In genomic region chr8:84984294-84985048, GRCm38 (mm10) we compare ENCODE assay signal across 9 mouse cellular contexts. TPM values are rescaled to one million over a fixed set of nuclear protein-coding genes. Genes with fewer than 3 reads are reported as not detected.
DNase-seq lines count a peak whose midpoint lies in the region; ATAC-seq and TF ChIP-seq lines count a peak whose summit lies in the region.
"Had no signal": no experiment of that assay in that cellular context is flagged by ENCODE, and none has a peak within 500 bp of the region (broad histone marks: within the 10 kb centered on the region; RNA-seq: fewer than 3 reads in every experiment).

No protein-coding gene starts in this region.

- peak overlapping the region; percentile 75 for H3K27ac ChIP-seq in heart, postnatal 0 days (ENCODE audit: low read depth)
- peak overlapping the region; percentile 89 for H3K27ac ChIP-seq in limb, embryonic 10.5 days
- H3K27ac ChIP-seq in midbrain, embryonic 12.5 days (replicated peaks): no peak overlapping the region

- no peaks in the 10 kb centered on the region for H3K27me3 ChIP-seq in heart, postnatal 0 days (ENCODE audit: control insufficient read depth, insufficient read depth, low read length)
- H3K27me3 ChIP-seq in limb, embryonic 10.5 days (ENCODE audit: low read depth, poor library complexity, severe bottlenecking): peaks cover 30% of the 10 kb centered on the region
- H3K27me3 ChIP-seq in midbrain, embryonic 12.5 days: peaks cover 97% of the 10 kb centered on the region

- peak overlapping the region; percentile 87 for H3K4me2 ChIP-seq in heart, postnatal 0 days (ENCODE audit: low read depth, low read length)
- peak overlapping the region; percentile 93 for H3K4me2 ChIP-seq in midbrain, embryonic 12.5 days (replicated peaks)

- DNase-seq in embryo, embryonic 11 days: peak; percentile 20
- no peak for DNase-seq in embryo, embryonic 10 days (ENCODE audit: low spot score)
- peak; percentile 33 for DNase-seq in adrenal gland, postnatal 25 days
- no peak for DNase-seq in heart, postnatal 0 days (ENCODE audit: low spot score)
- peak; percentile 42 for DNase-seq in limb, embryonic 10.5 days (ENCODE audit: low spot score)
- no peak for DNase-seq in right cerebral cortex, adult 18-20 months
- DNase-seq in layer of hippocampus, adult 9-11 months: no peak

- TF ChIP-seq EP300 in heart, postnatal 0 days (IDR thresholded peaks at IDR 0.05; ENCODE audit: low read depth): no peak

- no peak overlapping the region for H3K4me3 ChIP-seq in heart, postnatal 0 days (ENCODE audit: low read depth, low read length)
- peak overlapping the region; percentile 66 for H3K4me3 ChIP-seq in limb, embryonic 10.5 days
- H3K4me3 ChIP-seq in midbrain, embryonic 12.5 days: no peak overlapping the region

- H3K9ac ChIP-seq in heart, postnatal 0 days (replicated peaks; ENCODE audit: low read depth, low read length): no peak overlapping the region
- H3K9ac ChIP-seq in midbrain, embryonic 12.5 days (replicated peaks): peak overlapping the region; percentile 51; the same call in 1 of the 2 replicates

- H3K36me3 ChIP-seq in heart, postnatal 0 days (replicated peaks; ENCODE audit: control insufficient read depth, insufficient read depth, low read length): no peaks in the 10 kb centered on the region
- H3K36me3 ChIP-seq in limb, embryonic 10.5 days: no peaks in the 10 kb centered on the region
- no peaks in the 10 kb centered on the region for H3K36me3 ChIP-seq in midbrain, embryonic 12.5 days

- ATAC-seq in heart, postnatal 0 days (ENCODE audit: insufficient read depth, low read depth): no peak
- ATAC-seq in midbrain, embryonic 12.5 days (ENCODE audit: low FRiP score, low read depth): no peak

- H3K4me1 ChIP-seq in heart, postnatal 0 days (ENCODE audit: control insufficient read depth, insufficient read depth): peaks cover 40% of the 10 kb centered on the region
- peaks cover 67% of the 10 kb centered on the region for H3K4me1 ChIP-seq in limb, embryonic 10.5 days
- H3K4me1 ChIP-seq in midbrain, embryonic 12.5 days: peaks cover 43% of the 10 kb centered on the region

- 23% methylated on average over 13 of the region's 16 CpGs for WGBS in heart, postnatal 0 days
- WGBS in limb, embryonic 10.5 days: 6% methylated on average over 16 of the region's 16 CpGs
- 13% methylated on average over 16 of the region's 16 CpGs for WGBS in midbrain, embryonic 12.5 days

- H3K9me3 ChIP-seq in heart, postnatal 0 days (replicated peaks; ENCODE audit: control insufficient read depth, low read length): no peaks in the 10 kb centered on the region
- no peaks in the 10 kb centered on the region for H3K9me3 ChIP-seq in limb, embryonic 10.5 days (replicated peaks)
- H3K9me3 ChIP-seq in midbrain, embryonic 12.5 days: no peaks in the 10 kb centered on the region

- no peak for TF ChIP-seq CTCF in heart, postnatal 0 days (IDR thresholded peaks at IDR 0.05; ENCODE audit: low read depth)

RNA-seq across cellular contexts. Expression of gene Hook2, which starts 5.9 kb away (rescaled TPM):
- 7.7 and 10.8 TPM in 2 replicates for total RNA-seq in adrenal gland, postnatal 25 days (2021)
- total RNA-seq in heart, postnatal 0 days (2014; rRNA removed; ENCODE audit: low replicate concordance): 1.9 and 4.8 TPM in 2 replicates
- 3.5 and 4.7 TPM in 2 replicates for polyA plus RNA-seq in heart, postnatal 0 days (2015; fragmentation: Nextera tagmentation; extraction: Ambion mirVana)
- polyA plus RNA-seq in limb, embryonic 10.5 days (2016; fragmentation: Nextera tagmentation; extraction: Ambion mirVana): 16.0 and 19.1 TPM in 2 replicates
- polyA plus RNA-seq in midbrain, embryonic 12.5 days (2016; fragmentation: Nextera tagmentation; extraction: Ambion mirVana): 17.7 and 18.7 TPM in 2 replicates

RNA-seq across cellular contexts. Expression of gene Junb, which starts 6.0 kb away (rescaled TPM):
- 32.8 and 33.2 TPM in 2 replicates for total RNA-seq in adrenal gland, postnatal 25 days (2021)
- 28.9 and 39.6 TPM in 2 replicates for total RNA-seq in heart, postnatal 0 days (2014; rRNA removed; ENCODE audit: low replicate concordance)
- 10.3 and 13.0 TPM in 2 replicates for polyA plus RNA-seq in heart, postnatal 0 days (2015; fragmentation: Nextera tagmentation; extraction: Ambion mirVana)
- polyA plus RNA-seq in limb, embryonic 10.5 days (2016; fragmentation: Nextera tagmentation; extraction: Ambion mirVana): 9.9 and 14.4 TPM in 2 replicates
- 6.0 and 6.5 TPM in 2 replicates for polyA plus RNA-seq in midbrain, embryonic 12.5 days (2016; fragmentation: Nextera tagmentation; extraction: Ambion mirVana)

RNA-seq across cellular contexts. Expression of gene Rnaseh2a, which starts 14.9 kb away (rescaled TPM):
- 101 and 159 TPM in 2 replicates for total RNA-seq in adrenal gland, postnatal 25 days (2021)
- total RNA-seq in heart, postnatal 0 days (2014; rRNA removed; ENCODE audit: low replicate concordance): 57.9 and 76.4 TPM in 2 replicates
- polyA plus RNA-seq in heart, postnatal 0 days (2015; fragmentation: Nextera tagmentation; extraction: Ambion mirVana): 52.6 and 57.3 TPM in 2 replicates
- polyA plus RNA-seq in limb, embryonic 10.5 days (2016; fragmentation: Nextera tagmentation; extraction: Ambion mirVana): 156 and 168 TPM in 2 replicates
- 91.9 and 98.7 TPM in 2 replicates for polyA plus RNA-seq in midbrain, embryonic 12.5 days (2016; fragmentation: Nextera tagmentation; extraction: Ambion mirVana)

RNA-seq across cellular contexts. Expression of gene Prdx2, which starts 15.1 kb away (rescaled TPM):
- total RNA-seq in adrenal gland, postnatal 25 days (2021): 496 and 624 TPM in 2 replicates
- 647 and 809 TPM in 2 replicates for total RNA-seq in heart, postnatal 0 days (2014; rRNA removed; ENCODE audit: low replicate concordance)
- polyA plus RNA-seq in heart, postnatal 0 days (2015; fragmentation: Nextera tagmentation; extraction: Ambion mirVana): 758 and 782 TPM in 2 replicates
- 1,175 and 1,260 TPM in 2 replicates for polyA plus RNA-seq in limb, embryonic 10.5 days (2016; fragmentation: Nextera tagmentation; extraction: Ambion mirVana)
- 1,292 and 1,309 TPM in 2 replicates for polyA plus RNA-seq in midbrain, embryonic 12.5 days (2016; fragmentation: Nextera tagmentation; extraction: Ambion mirVana)

RNA-seq across cellular contexts. Expression of gene Gm49661, which starts 15.2 kb away (rescaled TPM):
- 4.4 TPM in 1 of 2 replicates, not detected in the other for total RNA-seq in adrenal gland, postnatal 25 days (2021)
- not detected in 2 replicates for total RNA-seq in heart, postnatal 0 days (2014; rRNA removed; ENCODE audit: low replicate concordance)
- polyA plus RNA-seq in heart, postnatal 0 days (2015; fragmentation: Nextera tagmentation; extraction: Ambion mirVana): not detected in 2 replicates
- not detected in 2 replicates for polyA plus RNA-seq in limb, embryonic 10.5 days (2016; fragmentation: Nextera tagmentation; extraction: Ambion mirVana)
- not detected in 2 replicates for polyA plus RNA-seq in midbrain, embryonic 12.5 days (2016; fragmentation: Nextera tagmentation; extraction: Ambion mirVana)
- total RNA-seq: left cerebral cortex, postnatal 10 days had no signal

Comparison
In these comparisons a context has a peak if more than half of its experiments do, and no peak if none do; other contexts are left out.
1. DNase-seq: peak in embryo, embryonic 11 days (single experiment), adrenal gland, postnatal 25 days (single experiment) and limb, embryonic 10.5 days (single experiment); none in embryo, embryonic 10 days (single experiment), heart, postnatal 0 days (single experiment), right cerebral cortex, adult 18-20 months (single experiment) and layer of hippocampus, adult 9-11 months (single experiment).